Mouse (Mus musculus) ES-E14 (cell line): Measurements from ENCODE around the gene Snx17. TPM values are rescaled to one million over a fixed set of nuclear protein-coding genes. Genes with fewer than 3 reads are reported as not detected.

Experiments
- DNase-seq: peaks from one replicate; pipeline ENCODE4 v3.0.0-alpha.2; 2013; ENCODE audit warnings: low read depth, low spot score
- H3K27ac ChIP-seq: 2 replicates; pipeline ENCODE4 v1.5.1; 2012; ENCODE audit warnings: low read depth, mild to moderate bottlenecking, low read length, moderate library complexity, mixed read lengths; ENCODE audit not compliant: poor library complexity, insufficient read depth, severe bottlenecking
- H3K36me3 ChIP-seq: 2 replicates; pipeline ENCODE4 v1.6.1; 2012; ENCODE audit warnings: mild to moderate bottlenecking, low read length, moderate library complexity, mixed read lengths; ENCODE audit not compliant: control insufficient read depth, poor library complexity, insufficient read depth, severe bottlenecking
- H3K4me1 ChIP-seq, 2 experiments: fragments of 150-350 bp in 1 of 2; sonication (generic) in 1 of 2; 2 replicates each; pipeline ENCODE4 v1.6.1; 2012; ENCODE audit warnings: low read length in 2 of 2, mild to moderate bottlenecking in 1 of 2, mixed read lengths in 1 of 2; ENCODE audit not compliant: control insufficient read depth in 2 of 2, insufficient read depth in 2 of 2, poor library complexity in 1 of 2
- H3K4me3 ChIP-seq, 2 experiments: fragments of 150-350 bp in 1 of 2; sonication (generic) in 1 of 2; 2 replicates each; pipeline ENCODE4 v1.5.1; 2012; ENCODE audit warnings: low read length in 2 of 2, low read depth in 1 of 2, mild to moderate bottlenecking in 1 of 2, mixed read lengths in 1 of 2; ENCODE audit not compliant: insufficient read depth in 1 of 2, poor library complexity in 1 of 2, severe bottlenecking in 1 of 2
- H3K9ac ChIP-seq: 2 replicates; pipeline ENCODE4 v1.6.1; 2012; ENCODE audit warnings: low read depth, mild to moderate bottlenecking, low read length, mixed read lengths; ENCODE audit not compliant: poor library complexity, insufficient read depth, severe bottlenecking
- H3K9me3 ChIP-seq: fragments of 150-350 bp; sonication (generic); 2 replicates; pipeline ENCODE4 v1.6.1; 2012; ENCODE audit warnings: low read depth, mild to moderate bottlenecking, low read length; ENCODE audit not compliant: control insufficient read depth, insufficient read depth
- CHD2 ChIP-seq: IDR thresholded peaks from 2 replicates; pipeline ENCODE4 v1.6.1; 2014; ENCODE audit warnings: mild to moderate bottlenecking, low read depth, low read length, inconsistent platforms
- HCFC1 ChIP-seq: IDR thresholded peaks from 2 replicates; pipeline ENCODE4 v1.6.1; 2012; ENCODE audit warnings: low read length, inconsistent platforms, borderline replicate concordance; ENCODE audit not compliant: insufficient read depth
- MAFK ChIP-seq: IDR thresholded peaks from 2 replicates; pipeline ENCODE4 v1.6.1; 2014; ENCODE audit warnings: mild to moderate bottlenecking, low read depth, low read length, inconsistent platforms; ENCODE audit not compliant: insufficient read depth
- ZC3H11A ChIP-seq: IDR thresholded peaks from 2 replicates; pipeline ENCODE4 v1.6.1; 2012; ENCODE audit warnings: low read depth, mild to moderate bottlenecking, inconsistent platforms, low read length, borderline replicate concordance
- ZNF384 ChIP-seq: IDR thresholded peaks from 2 replicates; pipeline ENCODE4 v1.6.1; 2012; ENCODE audit warnings: low read depth, low read length, inconsistent platforms
- in situ Hi-C, 2 experiments: fragments of 600-800 bp; cut with MboI; formaldehyde crosslinking; loops; one replicate each; pipeline ENCODE4 v1.15.1; 2025; ENCODE audit warnings: low sequenced_read_pairs in 2 of 2, inconsistent platforms in 1 of 2; ENCODE audit not compliant: unreplicated experiment in 2 of 2
- total RNA-seq: library from RNA; depleted of rRNA; stranded (reverse); fragments of 300-350 nt; gene quantifications from 2 replicates; pipeline ENCODE4 v1.2.3, GENCODE M21; 2012

Gene Snx17
- total RNA-seq, 1 experiment: 76.5 TPM

- H3K27ac ChIP-seq: no peak overlapping the region
- H3K9ac ChIP-seq: no peak overlapping the region
- no peak overlapping the region for H3K4me3 ChIP-seq
- no peak for DNase-seq
- H3K4me1 ChIP-seq: peaks cover 9 to 12% of the 10 kb centered on the region in 2 experiments
- H3K36me3 ChIP-seq: peaks cover 55% of the 10 kb centered on the region
- H3K9me3 ChIP-seq: no peaks in the 10 kb centered on the region
- TF ChIP-seq HCFC1 (no peak), MAFK (no peak), ZNF384 (no peak), ZC3H11A (no peak), CHD2 (no peak)
- in situ Hi-C loops: no loop called here
Observed at GRCm38 (mm10) chr5:31195671-31196070, 2.6 kb downstream of the Snx17 start.

DNA sequence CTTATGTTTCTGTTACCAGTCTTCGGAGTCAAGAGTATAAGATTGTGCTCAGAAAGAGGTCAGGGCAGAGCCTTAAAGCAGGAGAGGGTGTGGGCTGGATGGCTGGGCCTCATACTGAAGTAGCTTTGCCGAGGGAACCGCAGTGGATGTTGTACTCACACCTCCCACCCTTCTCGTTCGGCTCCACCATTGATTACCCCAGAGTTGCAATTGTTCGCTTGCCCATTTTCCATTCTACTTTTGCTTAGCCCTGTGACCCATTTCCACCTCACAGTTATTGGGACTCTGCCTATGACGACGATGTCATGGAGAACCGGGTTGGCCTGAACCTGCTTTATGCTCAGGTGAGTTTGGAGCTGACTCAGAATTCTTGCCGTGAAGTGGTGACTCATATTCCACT lies 3.2 kb downstream of the Snx17 start:
- H3K4me1 ChIP-seq: peaks cover 11 to 12% of the 10 kb centered on the region in 2 experiments
- H3K4me3 ChIP-seq: no peak overlapping the region
- H3K9me3 ChIP-seq: no peaks in the 10 kb centered on the region
- H3K9ac ChIP-seq: no peak overlapping the region
- TF ChIP-seq HCFC1 (no peak), ZNF384 (no peak), ZC3H11A (no peak), MAFK (no peak)
- in situ Hi-C loops: no loop called here
- peaks cover 50% of the 10 kb centered on the region for H3K36me3 ChIP-seq
- no peak overlapping the region for H3K27ac ChIP-seq
- no peak for DNase-seq

- no peak for DNase-seq
- Histone ChIP-seq H3K36me3 (peaks cover 48% of the 10 kb centered on the region), H3K9ac (no peak overlapping the region), H3K27ac (no peak overlapping the region), H3K9me3 (no peaks in the 10 kb centered on the region), H3K4me1 (peaks cover 11 to 12% of the 10 kb centered on the region in 2 experiments), H3K4me3 (no peak overlapping the region)
- TF ChIP-seq CHD2 (no peak), ZNF384 (no peak), ZC3H11A (no peak), HCFC1 (no peak), MAFK (no peak)
- in situ Hi-C loops: no loop called here
Observed at GRCm38 (mm10) chr5:31197072-31197471, 4.0 kb downstream of the Snx17 start.

- in situ Hi-C loops: no loop called here
- H3K4me3 ChIP-seq: no peak overlapping the region
- no peak for DNase-seq
- H3K9ac ChIP-seq: no peak overlapping the region
- H3K27ac ChIP-seq: no peak overlapping the region
- TF ChIP-seq MAFK: no peak
- TF ChIP-seq CHD2: no peak
- TF ChIP-seq ZC3H11A: no peak
- no peak for TF ChIP-seq HCFC1
- TF ChIP-seq ZNF384: no peak
- no peaks in the 10 kb centered on the region for H3K9me3 ChIP-seq
- peaks cover 11 to 12% of the 10 kb centered on the region in 2 experiments for H3K4me1 ChIP-seq
- peaks cover 53% of the 10 kb centered on the region for H3K36me3 ChIP-seq
Observed at GRCm38 (mm10) chr5:31198170-31198569, 5.1 kb downstream of the Snx17 start.

DNA sequence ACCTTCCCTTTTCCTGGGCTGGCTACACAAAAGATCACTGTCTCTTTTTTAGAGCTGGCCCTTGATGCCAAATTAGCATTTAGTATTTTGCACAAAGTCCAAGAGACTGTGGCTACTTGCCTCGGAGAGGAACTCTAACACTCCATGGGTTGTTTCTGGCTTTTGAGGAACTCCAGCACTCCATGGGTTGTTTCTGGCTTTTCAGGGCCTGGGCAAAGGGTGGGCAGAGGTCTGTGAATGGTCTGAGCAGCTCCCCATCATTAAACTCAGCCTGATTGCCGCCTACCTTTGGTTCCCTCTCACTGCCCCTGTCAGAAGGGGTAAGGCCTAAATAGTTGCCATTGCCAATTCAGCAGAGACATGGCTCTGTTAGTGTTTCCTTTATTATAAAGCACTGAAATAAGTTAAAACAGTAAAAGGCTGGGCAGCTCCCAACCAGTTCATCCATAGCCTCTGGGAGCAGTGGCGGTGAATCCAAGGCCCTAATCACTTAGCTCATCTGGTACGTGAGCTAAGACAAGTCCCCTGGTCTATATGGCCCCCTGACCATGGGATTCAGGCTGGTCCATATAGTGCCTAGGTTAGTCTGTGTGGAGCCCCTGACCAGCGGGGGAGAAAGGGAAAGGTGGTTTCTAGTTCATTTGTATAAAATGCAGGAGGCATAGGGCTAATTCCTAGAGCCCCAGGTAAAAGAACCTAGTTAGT lies 5.7 kb downstream of the Snx17 start:
- Histone ChIP-seq H3K36me3 (peaks cover 54% of the 10 kb centered on the region), H3K4me3 (no peak overlapping the region), H3K9me3 (no peaks in the 10 kb centered on the region), H3K9ac (no peak overlapping the region), H3K4me1 (peaks cover 11 to 12% of the 10 kb centered on the region in 2 experiments), H3K27ac (no peak overlapping the region)
- in situ Hi-C loops: no loop called here
- no peak for DNase-seq
- TF ChIP-seq CHD2 (no peak), ZC3H11A (no peak), ZNF384 (no peak), MAFK (no peak), HCFC1 (no peak)
